Mouse (Mus musculus): Measurements from ENCODE around the gene Dab2ip. TPM values are rescaled to one million over a fixed set of nuclear protein-coding genes. Genes with fewer than 3 reads are reported as not detected.

Dab2ip gene
- polyA plus RNA-seq, 1 experiment from 2014 or later: 54.9 TPM

GRCm38 (mm10) chr2:35684735-35685312, 126.8 kb downstream of the Dab2ip start:
- Histone ChIP-seq H3K4me3 (replicated peaks) (no peak overlapping the region), H3K36me3 (no peaks in the 10 kb centered on the region), H3K27ac (no peak overlapping the region), H3K4me1 (replicated peaks) (peaks cover 71% of the 10 kb centered on the region), H3K4me2 (replicated peaks) (no peak overlapping the region), H3K9ac (no peak overlapping the region), H3K27me3 (replicated peaks) (no peaks in the 10 kb centered on the region), H3K9me3 (no peaks in the 10 kb centered on the region)
- 60% methylated on average over 9 of the region's 9 CpGs for WGBS
- ATAC-seq: no peak

GRCm38 (mm10) chr2:35686104-35686503, 128.0 kb downstream of the Dab2ip start:
- Histone ChIP-seq H3K9me3 (no peaks in the 10 kb centered on the region), H3K4me1 (replicated peaks) (peaks cover 72% of the 10 kb centered on the region), H3K36me3 (no peaks in the 10 kb centered on the region), H3K9ac (no peak overlapping the region), H3K4me3 (replicated peaks) (no peak overlapping the region), H3K27me3 (replicated peaks) (no peaks in the 10 kb centered on the region), H3K4me2 (replicated peaks) (no peak overlapping the region), H3K27ac (no peak overlapping the region)
- ATAC-seq: no peak
- WGBS: 71% methylated on average over 7 of the region's 7 CpGs

GRCm38 (mm10) chr2:35687557-35688070, 129.5 kb downstream of the Dab2ip start:
- H3K4me1 ChIP-seq (replicated peaks): peaks cover 76% of the 10 kb centered on the region
- no peak for ATAC-seq
- no peak overlapping the region for H3K9ac ChIP-seq

GRCm38 (mm10) chr2:35688121-35688520, 130.1 kb downstream of the Dab2ip start:
- no peak overlapping the region for H3K9ac ChIP-seq
- H3K36me3 ChIP-seq: no peaks in the 10 kb centered on the region
- 52% methylated on average over 4 of the region's 4 CpGs for WGBS
- peaks cover 79% of the 10 kb centered on the region for H3K4me1 ChIP-seq (replicated peaks)
- H3K4me2 ChIP-seq (replicated peaks): no peak overlapping the region
- no peak overlapping the region for H3K4me3 ChIP-seq (replicated peaks)
- no peak for ATAC-seq
- 0 out of 2 replicates have a peak overlapping the region, but pooled peaks have one; percentile 14 for H3K27ac ChIP-seq
- H3K9me3 ChIP-seq: no peaks in the 10 kb centered on the region
- H3K27me3 ChIP-seq (replicated peaks): no peaks in the 10 kb centered on the region

More at GRCm38 (mm10) chr2:35687557-35688070, 129.5 kb downstream of the Dab2ip start:
- H3K9me3 ChIP-seq: no peaks in the 10 kb centered on the region
- H3K4me2 ChIP-seq (replicated peaks): no peak overlapping the region
- WGBS: 70% methylated on average over 5 of the region's 5 CpGs
- no peaks in the 10 kb centered on the region for H3K27me3 ChIP-seq (replicated peaks)
- H3K27ac ChIP-seq: 0 out of 2 replicates have a peak overlapping the region, but pooled peaks have one; percentile 14
- H3K4me3 ChIP-seq (replicated peaks): no peak overlapping the region
- no peaks in the 10 kb centered on the region for H3K36me3 ChIP-seq

- WGBS: 75% methylated on average over 5 of the region's 5 CpGs
- Histone ChIP-seq H3K27ac (0 out of 2 replicates have a peak overlapping the region, but pooled peaks have one; percentile 18), H3K4me2 (replicated peaks) (no peak overlapping the region), H3K4me3 (replicated peaks) (no peak overlapping the region), H3K9me3 (no peaks in the 10 kb centered on the region), H3K36me3 (no peaks in the 10 kb centered on the region), H3K9ac (peak overlapping the region; percentile 10; the same call in 1 of the 2 replicates), H3K4me1 (replicated peaks) (peaks cover 78% of the 10 kb centered on the region), H3K27me3 (replicated peaks) (no peaks in the 10 kb centered on the region)
- ATAC-seq: no peak
Measured at GRCm38 (mm10) chr2:35688581-35688980, 130.5 kb downstream of the Dab2ip start.

- H3K4me1 ChIP-seq (replicated peaks): peaks cover 83% of the 10 kb centered on the region
- no peaks in the 10 kb centered on the region for H3K36me3 ChIP-seq
- no peak overlapping the region for H3K4me3 ChIP-seq (replicated peaks)
- WGBS: 64% methylated on average over 2 of the region's 2 CpGs
- H3K9me3 ChIP-seq: no peaks in the 10 kb centered on the region
- no peaks in the 10 kb centered on the region for H3K27me3 ChIP-seq (replicated peaks)
- no peak for ATAC-seq
- H3K4me2 ChIP-seq (replicated peaks): no peak overlapping the region
- H3K9ac ChIP-seq: no peak overlapping the region
- peak overlapping the region; percentile 89 for H3K27ac ChIP-seq
Measured at GRCm38 (mm10) chr2:35689881-35690280, 131.8 kb downstream of the Dab2ip start.

GRCm38 (mm10) chr2:35691257-35692049, 133.4 kb downstream of the Dab2ip start:
- Histone ChIP-seq H3K9me3 (no peaks in the 10 kb centered on the region), H3K27me3 (replicated peaks) (no peaks in the 10 kb centered on the region), H3K36me3 (no peaks in the 10 kb centered on the region), H3K4me3 (replicated peaks) (peak overlapping the region; percentile 20), H3K9ac (peak overlapping the region; percentile 36), H3K4me2 (replicated peaks) (peak overlapping the region; percentile 51), H3K4me1 (replicated peaks) (peaks cover 95% of the 10 kb centered on the region), H3K27ac (peak overlapping the region; percentile 89)
- peak; percentile 81 for ATAC-seq
- WGBS: 10% methylated on average over 7 of the region's 7 CpGs

- no peaks in the 10 kb centered on the region for H3K36me3 ChIP-seq
- peak overlapping the region; percentile 20 for H3K4me3 ChIP-seq (replicated peaks)
- peak; percentile 18 for ATAC-seq
- H3K4me1 ChIP-seq (replicated peaks): peaks cover 96% of the 10 kb centered on the region
- peak overlapping the region; percentile 51 for H3K4me2 ChIP-seq (replicated peaks)
- 67% methylated on average over 11 of the region's 11 CpGs for WGBS
- peak overlapping the region; percentile 89 for H3K27ac ChIP-seq
- H3K9ac ChIP-seq: peak overlapping the region; percentile 36
- H3K27me3 ChIP-seq (replicated peaks): no peaks in the 10 kb centered on the region
- no peaks in the 10 kb centered on the region for H3K9me3 ChIP-seq
Measured at GRCm38 (mm10) chr2:35692272-35692900, 134.3 kb downstream of the Dab2ip start.

- no peaks in the 10 kb centered on the region for H3K36me3 ChIP-seq
- H3K27me3 ChIP-seq (replicated peaks): no peaks in the 10 kb centered on the region
- H3K4me2 ChIP-seq (replicated peaks): peak overlapping the region; percentile 51
- 78% methylated on average over 7 of the region's 7 CpGs for WGBS
- peaks cover 96% of the 10 kb centered on the region for H3K4me1 ChIP-seq (replicated peaks)
- no peaks in the 10 kb centered on the region for H3K9me3 ChIP-seq
- ATAC-seq: no peak
- 0 out of 2 replicates have a peak overlapping the region, but pooled peaks have one; percentile 36 for H3K9ac ChIP-seq
- no peak overlapping the region for H3K4me3 ChIP-seq (replicated peaks)
- H3K27ac ChIP-seq: peak overlapping the region; percentile 39; the same call in 1 of the 2 replicates
Measured at GRCm38 (mm10) chr2:35693037-35693436, 135.0 kb downstream of the Dab2ip start.

- Histone ChIP-seq H3K36me3 (no peaks in the 10 kb centered on the region), H3K4me3 (replicated peaks) (no peak overlapping the region), H3K27me3 (replicated peaks) (no peaks in the 10 kb centered on the region), H3K27ac (0 out of 2 replicates have a peak overlapping the region, but pooled peaks have one; percentile 92), H3K9me3 (no peaks in the 10 kb centered on the region), H3K9ac (0 out of 2 replicates have a peak overlapping the region, but pooled peaks have one; percentile 11), H3K4me2 (replicated peaks) (no peak overlapping the region), H3K4me1 (replicated peaks) (peaks cover 85% of the 10 kb centered on the region)
- ATAC-seq: no peak
- WGBS: 50% methylated on average over 2 of the region's 2 CpGs
Measured at GRCm38 (mm10) chr2:35694111-35694510, 136.0 kb downstream of the Dab2ip start.

GRCm38 (mm10) chr2:35696193-35696541, 138.1 kb downstream of the Dab2ip start:
- Histone ChIP-seq H3K27me3 (replicated peaks) (no peaks in the 10 kb centered on the region), H3K36me3 (no peaks in the 10 kb centered on the region), H3K4me1 (replicated peaks) (peaks cover 76% of the 10 kb centered on the region), H3K4me3 (replicated peaks) (no peak overlapping the region), H3K27ac (peak overlapping the region; percentile 92), H3K4me2 (replicated peaks) (peak overlapping the region; percentile 41; the same call in 1 of the 2 replicates), H3K9me3 (no peaks in the 10 kb centered on the region), H3K9ac (no peak overlapping the region)
- 43% methylated on average over 7 of the region's 7 CpGs for WGBS
- ATAC-seq: no peak

All from intestine, embryonic 15.5 days (tissue).